Mouse (Mus musculus): Measurements from ENCODE around the gene Iqcf5.
"Not testable (repeated sequence)": the region's sequence is repeated elsewhere in the genome, so short reads cannot be mapped to it uniquely, and the experiment has no call there.

Iqcf5 gene

GRCm38 (mm10) chr9:106480541-106480940 lies 33.8 kb upstream of the Iqcf5 start:
- ATAC-seq (ENCODE audit: insufficient number of reproducible peaks, low FRiP score, low TSS enrichment), result no peak

GRCm38 (mm10) chr9:106481075-106481474 lies 33.3 kb upstream of the Iqcf5 start:
- no peak for ATAC-seq (ENCODE audit: insufficient number of reproducible peaks, low FRiP score, low TSS enrichment)

DNA sequence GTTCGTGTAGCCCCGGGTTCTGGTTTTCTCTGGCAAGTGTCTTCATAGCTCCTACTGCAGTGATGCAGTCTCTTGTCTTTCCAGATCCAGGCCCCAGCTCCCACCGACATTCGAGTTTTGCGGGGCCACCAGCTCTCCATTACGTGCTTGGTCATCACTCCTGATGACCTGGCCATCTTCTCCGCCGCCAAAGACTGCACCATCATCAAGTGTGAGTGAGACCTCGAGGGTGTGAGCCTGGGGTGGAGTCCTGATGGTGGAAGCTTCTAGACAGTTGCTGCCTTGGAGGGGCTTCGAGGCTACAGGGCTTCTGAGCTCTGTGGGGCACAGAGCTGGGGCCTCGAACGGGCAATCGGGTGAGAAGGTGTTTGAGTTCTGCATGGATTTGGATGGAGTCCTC lies 32.7 kb upstream of the Iqcf5 start:
- no peak for ATAC-seq (ENCODE audit: insufficient number of reproducible peaks, low FRiP score, low TSS enrichment)

DNA sequence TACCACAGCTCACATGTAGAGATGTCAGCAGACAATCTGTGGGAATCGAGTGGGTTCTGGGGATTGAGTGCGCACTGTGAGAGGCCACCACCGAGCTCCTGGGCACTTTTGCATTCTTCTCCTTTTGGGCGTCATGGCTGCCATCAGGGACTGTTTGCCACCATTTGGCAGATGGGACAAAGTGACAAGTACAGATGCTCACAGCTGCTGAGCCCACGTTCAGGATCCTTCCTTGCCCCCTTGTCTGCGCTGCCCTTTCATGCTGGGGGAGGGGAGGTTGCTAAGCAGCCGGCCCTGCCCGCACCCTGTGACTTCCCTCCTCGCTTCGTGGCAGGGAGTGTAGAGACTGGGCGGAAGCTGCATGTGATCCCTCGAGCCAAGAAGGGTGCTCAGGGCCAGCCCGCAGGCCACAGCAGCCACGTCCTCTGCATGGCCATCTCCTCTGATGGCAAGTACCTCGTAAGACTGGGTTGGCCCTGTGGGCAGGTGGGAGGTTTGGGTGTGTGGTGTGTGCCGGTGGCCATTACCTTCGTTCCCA lies 31.7 kb upstream of the Iqcf5 start:
- no peak for ATAC-seq (ENCODE audit: insufficient number of reproducible peaks, low FRiP score, low TSS enrichment)

- ATAC-seq (ENCODE audit: insufficient number of reproducible peaks, low FRiP score, low TSS enrichment), result no peak
Measured at GRCm38 (mm10) chr9:106483136-106483535, 31.2 kb upstream of the Iqcf5 start.

- ATAC-seq (ENCODE audit: insufficient number of reproducible peaks, low FRiP score, low TSS enrichment), result no peak
Measured at GRCm38 (mm10) chr9:106483606-106484005, 30.8 kb upstream of the Iqcf5 start.

DNA sequence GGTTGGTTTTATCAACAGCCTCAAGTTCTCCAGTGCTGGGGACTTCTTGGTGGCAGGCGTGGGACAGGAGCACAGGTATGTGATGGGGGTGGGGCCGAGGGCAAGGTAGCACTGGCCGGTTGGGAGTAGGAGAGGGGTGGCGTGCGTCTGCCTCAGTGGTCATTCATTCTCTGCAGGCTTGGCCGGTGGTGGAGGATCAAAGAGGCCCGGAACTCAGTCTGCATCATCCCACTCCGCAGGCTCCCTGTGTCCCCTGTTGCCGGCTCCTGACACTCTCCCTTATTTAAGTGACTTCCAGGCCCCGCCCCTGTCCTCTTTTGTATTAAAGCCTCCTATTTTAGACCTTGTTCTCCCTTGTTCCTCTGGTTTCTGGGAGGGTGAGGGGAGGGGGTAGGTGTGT lies 29.3 kb upstream of the Iqcf5 start:
- ATAC-seq (ENCODE audit: insufficient number of reproducible peaks, low FRiP score, low TSS enrichment), result no peak

DNA sequence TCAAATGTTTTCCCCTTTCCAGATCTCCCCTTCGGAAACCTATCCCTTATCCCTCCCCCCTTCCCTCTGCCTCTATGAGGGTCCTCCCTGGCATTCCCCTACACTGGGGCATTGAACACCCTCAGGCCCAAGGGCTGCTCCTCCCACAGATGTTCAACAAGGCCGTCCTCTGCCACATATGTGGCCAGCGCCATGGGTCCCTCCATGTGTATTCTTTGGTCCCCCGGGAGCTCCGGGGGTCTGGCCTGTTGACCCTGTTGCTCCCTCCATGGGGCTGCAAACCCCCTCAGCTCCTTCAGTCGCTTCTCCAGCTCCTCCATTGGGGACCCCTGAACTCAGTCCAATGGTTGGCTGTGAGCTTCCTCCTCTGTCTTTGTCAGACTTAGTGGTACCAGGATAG lies 26.8 kb upstream of the Iqcf5 start:
- not testable (repeated sequence) for ATAC-seq (ENCODE audit: insufficient number of reproducible peaks, low FRiP score, low TSS enrichment)

GRCm38 (mm10) chr9:106499667-106500066 lies 14.7 kb upstream of the Iqcf5 start, which contains the start of gene Iqcf1:
Gene Iqcf1 (plus strand): TSS chr9:106499967.
- ATAC-seq (ENCODE audit: insufficient number of reproducible peaks, low FRiP score, low TSS enrichment), result no peak

DNA sequence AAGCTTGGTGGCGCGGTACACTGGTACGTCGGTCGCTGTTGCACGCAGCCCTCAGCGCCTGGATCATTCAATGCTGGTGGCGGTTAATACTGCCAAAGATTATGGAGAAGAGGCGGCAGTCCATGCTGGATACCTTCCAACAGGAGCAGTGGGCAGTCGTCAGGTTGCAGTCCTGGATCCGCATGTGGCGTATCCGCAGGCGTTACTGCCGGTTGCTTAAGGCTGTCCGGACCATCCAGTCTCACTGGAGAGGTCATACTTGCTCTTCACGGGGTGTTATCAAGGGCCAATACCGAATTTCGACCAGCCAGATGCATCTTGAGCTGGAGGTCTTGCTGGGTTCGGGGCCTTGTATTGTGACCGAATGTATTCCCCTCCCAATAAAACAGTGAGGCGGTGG lies 12.5 kb upstream of the Iqcf5 start:
- no peak for ATAC-seq (ENCODE audit: insufficient number of reproducible peaks, low FRiP score, low TSS enrichment)

- no peak for ATAC-seq (ENCODE audit: insufficient number of reproducible peaks, low FRiP score, low TSS enrichment)
Measured at GRCm38 (mm10) chr9:106504246-106504645, 10.1 kb upstream of the Iqcf5 start.

DNA sequence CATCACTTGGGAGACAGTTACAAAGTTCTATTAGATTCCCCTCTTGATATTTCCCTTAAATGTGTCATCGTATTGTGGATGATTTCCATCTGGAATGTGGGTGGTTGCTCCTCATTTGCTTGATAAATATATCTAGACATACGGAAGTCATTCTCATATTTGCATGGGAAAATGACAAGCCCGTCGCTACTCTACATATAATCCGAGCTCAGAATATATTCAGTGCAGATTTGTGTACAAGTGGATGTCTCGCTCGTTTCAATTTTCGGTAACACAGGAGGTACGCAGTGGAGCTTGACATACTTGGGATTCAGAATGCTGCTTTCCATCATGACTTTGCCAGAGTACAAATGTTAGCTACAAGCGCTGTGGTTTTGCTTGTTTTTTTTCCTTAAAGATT lies 5.0 kb upstream of the Iqcf5 start:
- ATAC-seq (ENCODE audit: insufficient number of reproducible peaks, low FRiP score, low TSS enrichment), result no peak

GRCm38 (mm10) chr9:106512729-106513450 lies 1.5 kb upstream of the Iqcf5 start:
- ATAC-seq (ENCODE audit: insufficient number of reproducible peaks, low FRiP score, low TSS enrichment), result no peak

DNA sequence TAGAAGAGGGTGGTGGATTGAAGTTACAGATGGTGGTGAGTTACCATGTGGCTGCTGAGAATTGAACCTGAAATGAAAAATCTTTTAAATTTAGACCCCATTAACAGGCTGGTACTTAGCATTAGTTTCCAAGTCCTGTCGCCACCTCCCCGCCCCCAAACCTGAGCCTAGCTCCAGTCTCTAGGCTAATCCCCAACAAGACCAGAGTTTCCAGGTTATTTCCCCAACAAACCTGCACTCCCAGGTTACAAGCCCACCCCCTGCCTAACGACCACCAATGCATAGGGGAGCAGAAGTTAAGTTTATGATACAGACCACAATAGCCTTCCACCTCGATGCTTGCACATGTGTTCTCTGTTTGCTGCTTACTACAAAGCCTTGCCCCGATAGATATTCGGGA lies 807 bp upstream of the Iqcf5 start:
- ATAC-seq (ENCODE audit: insufficient number of reproducible peaks, low FRiP score, low TSS enrichment), result no peak

DNA sequence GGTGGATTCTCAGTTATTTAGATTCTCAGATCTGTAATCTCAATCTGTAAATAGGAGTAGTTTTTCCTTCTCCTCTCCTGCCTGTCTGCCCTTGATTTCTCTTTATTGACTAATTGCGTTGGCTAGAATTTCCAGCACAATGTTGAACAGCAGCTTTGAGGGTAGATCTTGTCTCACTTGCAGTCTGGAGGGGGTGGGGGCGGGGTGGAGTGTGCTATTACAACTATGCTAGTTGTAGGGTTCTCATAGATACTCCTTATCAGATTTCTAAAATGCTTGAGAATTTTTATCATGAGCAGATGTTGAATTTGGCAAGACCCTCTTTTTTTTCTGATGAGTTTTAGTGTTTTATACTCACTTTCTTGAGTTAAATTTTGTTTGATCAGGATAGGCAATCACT lies 5.1 kb downstream of the Iqcf5 start:
- ATAC-seq (ENCODE audit: insufficient number of reproducible peaks, low FRiP score, low TSS enrichment), result no peak

GRCm38 (mm10) chr9:106519909-106520308 lies 5.5 kb downstream of the Iqcf5 start:
- ATAC-seq (ENCODE audit: insufficient number of reproducible peaks, low FRiP score, low TSS enrichment), result no peak

DNA sequence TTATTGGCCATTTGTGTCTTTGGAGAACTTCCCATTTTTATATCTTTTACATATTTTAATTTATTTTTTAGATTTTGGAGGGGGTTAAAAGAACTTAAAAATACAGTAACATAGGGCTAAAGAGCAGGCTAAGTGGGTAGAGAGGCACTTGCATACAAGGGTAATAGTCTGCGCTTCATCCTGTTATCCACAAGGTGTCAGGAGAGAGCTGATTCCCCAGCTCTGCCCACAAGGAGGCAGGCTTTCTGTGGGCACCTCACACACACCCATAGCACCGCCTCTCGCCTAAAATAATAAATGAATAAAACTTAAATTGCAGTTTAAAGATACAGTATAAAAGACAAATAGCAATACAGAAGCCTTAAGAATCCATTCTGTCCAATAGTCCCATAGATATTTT lies 17.5 kb downstream of the Iqcf5 start:
- no peak for ATAC-seq (ENCODE audit: insufficient number of reproducible peaks, low FRiP score, low TSS enrichment)

GRCm38 (mm10) chr9:106534296-106534695 lies 19.9 kb downstream of the Iqcf5 start:
- ATAC-seq (ENCODE audit: insufficient number of reproducible peaks, low FRiP score, low TSS enrichment), result no peak

- no peak for ATAC-seq (ENCODE audit: insufficient number of reproducible peaks, low FRiP score, low TSS enrichment)
Measured at GRCm38 (mm10) chr9:106534975-106535374, 20.6 kb downstream of the Iqcf5 start.

DNA sequence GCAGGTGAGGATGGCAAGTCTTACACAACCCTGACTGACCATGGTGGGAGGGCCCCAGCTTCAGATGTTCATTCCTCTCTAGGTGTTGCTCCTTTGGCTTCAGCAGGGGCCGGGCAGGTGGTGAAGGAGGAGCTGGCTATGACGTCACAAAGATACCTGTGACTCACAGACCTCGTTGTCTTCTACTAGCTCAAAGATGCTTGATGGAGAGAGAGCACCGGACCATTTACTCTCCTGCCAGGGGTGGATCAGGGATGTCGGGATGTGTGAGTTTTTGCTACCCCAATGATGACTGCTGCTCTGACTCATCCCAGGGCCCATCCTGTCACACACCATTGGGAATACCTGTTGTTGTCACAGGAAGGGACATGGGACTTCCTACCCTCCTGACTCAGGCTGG lies 47.2 kb downstream of the Iqcf5 start, which contains the start of gene Iqcf3:
Iqcf3 (minus strand) TSS at position 101 of the 400 bp plus-strand sequence.
- no peak for ATAC-seq (ENCODE audit: insufficient number of reproducible peaks, low FRiP score, low TSS enrichment)

- ATAC-seq (ENCODE audit: insufficient number of reproducible peaks, low FRiP score, low TSS enrichment), result no peak
Measured at GRCm38 (mm10) chr9:106562291-106562690, 47.9 kb downstream of the Iqcf5 start.

DNA sequence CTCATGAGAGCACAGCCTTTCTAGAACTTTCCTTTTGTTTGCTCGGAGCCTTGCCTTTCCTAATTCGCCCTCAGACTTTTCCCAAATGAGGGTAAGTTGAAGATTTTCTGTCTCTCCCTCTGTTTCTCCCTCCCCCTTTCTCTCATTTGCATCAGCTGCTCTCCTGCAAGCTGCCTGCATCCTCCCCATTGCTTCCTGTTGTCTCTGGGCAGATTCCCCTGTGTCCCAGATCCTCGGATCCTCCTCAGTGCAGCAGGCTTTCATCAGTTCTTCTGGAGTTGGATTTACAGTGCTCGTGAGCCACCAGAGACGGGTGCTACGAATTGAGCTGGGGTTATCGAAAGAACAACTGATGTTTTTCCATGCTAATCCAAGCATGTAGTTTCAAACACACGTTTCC lies 49.7 kb downstream of the Iqcf5 start:
- ATAC-seq (ENCODE audit: insufficient number of reproducible peaks, low FRiP score, low TSS enrichment), result no peak

Measured in cerebellum, adult (tissue).